Mouse (Mus musculus) lung, embryonic 16.5 days (tissue): ENCODE results near the gene Adcy7. TPM values are rescaled to one million over a fixed set of nuclear protein-coding genes. Genes with fewer than 3 reads are reported as not detected.

Experiments used
- ATAC-seq: fragments of 200-750 bp; cut with Nextera tagmentation; 2 replicates; pipeline ENCODE4 v1.8.0; 2017; ENCODE audit warnings: low read depth, mild to moderate bottlenecking, moderate library complexity
- H3K27ac ChIP-seq: fragments of 300-500 bp; sonication (generic); 2 replicates; pipeline ENCODE4 v1.5.1; 2014; ENCODE audit warnings: mild to moderate bottlenecking, control low read depth, low read length
- H3K27me3 ChIP-seq: fragments of 300-500 bp; sonication (generic); 2 replicates; pipeline ENCODE4 v1.6.1; 2014; ENCODE audit warnings: low read depth, low read length, mixed read lengths; ENCODE audit not compliant: control insufficient read depth, insufficient read depth
- H3K36me3 ChIP-seq: fragments of 300-500 bp; sonication (generic); 2 replicates; pipeline ENCODE4 v1.6.1; 2014; ENCODE audit warnings: low read length; ENCODE audit not compliant: control insufficient read depth, insufficient read depth
- H3K4me1 ChIP-seq: fragments of 300-500 bp; sonication (generic); replicated peaks from 2 replicates; pipeline ENCODE4 v1.6.1; 2014; ENCODE audit warnings: low read length, mixed read lengths; ENCODE audit not compliant: control insufficient read depth, insufficient read depth
- H3K4me2 ChIP-seq: fragments of 300-500 bp; sonication (generic); 2 replicates; pipeline ENCODE4 v1.6.1; 2014; ENCODE audit warnings: low read depth, low read length, control low read depth
- H3K4me3 ChIP-seq: fragments of 300-500 bp; sonication (generic); 2 replicates; pipeline ENCODE4 v1.5.1; 2014; ENCODE audit warnings: mild to moderate bottlenecking, low read length, control low read depth
- H3K9ac ChIP-seq: fragments of 300-500 bp; sonication (generic); 2 replicates; pipeline ENCODE4 v1.6.1; 2014; ENCODE audit warnings: low read length, control low read depth
- H3K9me3 ChIP-seq: fragments of 300-500 bp; sonication (generic); 2 replicates; pipeline ENCODE4 v1.6.1; 2016; ENCODE audit warnings: low read length; ENCODE audit not compliant: control insufficient read depth
- WGBS: fragments of 180-500 bp; shearing (Covaris S2); extraction: QIAGEN DNeasy Blood & Tissue Kit; methylation state at CpG from one replicate; pipeline ENCODE4 v1.1.7; 2014; 5-methylcytosine and 5-hydroxymethylcytosine counted together
- polyA plus RNA-seq: library from polyadenylated mRNA; unstranded; fragments of >200 nt; fragmentation: Nextera tagmentation; extraction: Ambion mirVana; gene quantifications from 2 replicates; pipeline ENCODE4 v1.2.1, GENCODE M21; 2015

The Adcy7 gene
- 13.4 and 15.0 TPM in 2 replicates for polyA plus RNA-seq

DNA sequence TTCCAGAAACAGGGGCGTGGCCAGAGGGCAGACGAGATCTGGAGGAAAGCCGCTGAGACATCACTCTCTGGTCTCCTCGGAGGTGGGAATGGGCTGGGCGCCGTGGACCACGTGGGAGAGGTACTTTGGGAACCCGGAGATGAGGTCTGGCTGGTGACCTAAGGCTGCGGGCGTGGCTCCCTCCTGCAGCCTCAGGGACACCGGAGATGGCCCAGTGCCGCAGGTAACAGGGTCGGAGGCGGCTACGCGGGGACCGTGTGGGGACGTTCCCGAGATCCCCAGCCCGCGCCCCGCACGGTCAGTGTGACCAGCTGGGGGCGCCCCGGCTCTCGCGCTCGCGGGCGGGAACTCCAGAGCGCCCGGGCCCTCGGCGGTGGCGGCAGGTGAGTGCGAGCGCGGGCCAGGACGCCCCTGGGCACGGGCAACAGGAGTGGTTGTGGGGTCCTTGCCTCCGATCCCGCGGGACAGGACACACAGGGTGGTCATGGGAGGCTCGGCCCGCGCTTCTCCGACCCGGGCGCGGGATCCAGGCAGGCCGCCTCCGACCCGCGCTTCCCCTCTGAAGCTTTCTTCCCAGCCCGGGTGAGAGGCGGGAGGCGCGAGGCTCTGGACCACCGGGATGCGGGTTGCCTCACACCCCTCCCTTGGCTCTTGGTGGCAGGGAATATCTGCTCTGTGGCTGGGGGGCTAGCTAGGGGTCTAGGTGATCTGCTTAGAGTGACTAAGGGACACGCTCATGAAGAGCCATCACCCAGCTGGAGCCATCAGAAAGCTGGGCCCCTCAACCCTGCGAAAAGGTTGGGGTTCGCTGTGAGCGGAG is at the start of gene Adcy7:
Adcy7 (plus strand) TSS at position 173 of the 820 bp plus-strand sequence.
- no peaks in the 10 kb centered on the region for H3K9me3 ChIP-seq
- peaks cover 15% of the 10 kb centered on the region for H3K4me1 ChIP-seq
- H3K27ac ChIP-seq: no peak within 1 kb of the TSS
- H3K4me2 ChIP-seq: peak within 1 kb of the TSS; percentile 91
- peak; percentile 74 for ATAC-seq
- peak within 1 kb of the TSS; percentile 56 for H3K4me3 ChIP-seq
- H3K9ac ChIP-seq: peak within 1 kb of the TSS; percentile 70
- WGBS: 3% methylated on average over 63 of the region's 64 CpGs
- peaks cover 3% of the 10 kb centered on the region; the same call in 1 of the 2 replicates for H3K27me3 ChIP-seq
- H3K36me3 ChIP-seq: no peaks in the 10 kb centered on the region

DNA sequence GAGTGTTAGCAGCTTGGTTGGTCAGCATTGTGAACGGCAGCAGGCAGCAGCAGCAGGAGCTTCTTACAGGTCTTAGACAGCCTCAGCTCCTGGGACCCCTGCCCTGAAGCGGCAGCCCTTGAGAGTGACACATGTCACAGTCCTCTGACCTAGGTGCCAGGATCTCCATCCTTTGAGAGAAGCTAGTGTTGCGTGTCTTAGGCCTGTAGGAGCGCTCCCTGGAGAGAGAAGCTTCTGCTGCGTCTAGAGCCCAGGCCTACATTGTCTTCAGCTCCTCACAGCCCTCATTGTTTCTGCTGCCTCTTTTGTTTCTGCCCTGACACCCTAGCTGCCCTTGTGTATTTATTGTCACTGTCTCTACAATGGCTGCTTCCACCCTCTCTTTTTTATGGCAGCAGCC is 46.8 kb upstream of the Adcy7 start:
- no peaks in the 10 kb centered on the region for H3K27me3 ChIP-seq
- H3K4me3 ChIP-seq: no peak overlapping the region
- WGBS: 78% methylated on average over 5 of the region's 5 CpGs
- H3K4me2 ChIP-seq: no peak overlapping the region
- no peak overlapping the region for H3K27ac ChIP-seq
- no peaks in the 10 kb centered on the region for H3K36me3 ChIP-seq
- no peak overlapping the region for H3K9ac ChIP-seq
- peaks cover 18% of the 10 kb centered on the region for H3K4me1 ChIP-seq
- ATAC-seq: no peak
- H3K9me3 ChIP-seq: no peaks in the 10 kb centered on the region

DNA sequence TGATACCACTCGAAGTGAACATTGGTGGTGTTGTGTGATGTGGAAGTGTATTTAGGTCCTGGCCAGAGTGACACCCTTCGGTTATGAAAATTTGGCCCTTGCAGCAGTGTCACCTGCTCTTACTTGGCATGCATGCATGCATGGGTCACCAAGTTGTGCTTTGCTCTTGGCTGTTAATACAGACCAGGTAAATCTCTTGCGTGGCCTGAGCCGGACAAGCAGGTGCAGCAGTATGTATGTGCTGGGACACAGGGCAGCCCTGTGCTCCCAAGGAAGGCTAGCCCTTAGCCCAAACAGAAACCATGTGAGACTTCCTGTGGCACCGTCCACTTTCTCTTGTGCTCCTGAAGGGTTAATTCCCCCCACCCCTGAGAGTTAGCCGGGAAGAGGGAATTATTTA is 44.4 kb upstream of the Adcy7 start:
- no peaks in the 10 kb centered on the region for H3K36me3 ChIP-seq
- no peak for ATAC-seq
- H3K9me3 ChIP-seq: no peaks in the 10 kb centered on the region
- no peak overlapping the region for H3K27ac ChIP-seq
- H3K4me2 ChIP-seq: no peak overlapping the region
- peaks cover 15% of the 10 kb centered on the region for H3K4me1 ChIP-seq
- no peak overlapping the region for H3K4me3 ChIP-seq
- 55% methylated on average over 6 of the region's 6 CpGs for WGBS
- H3K9ac ChIP-seq: no peak overlapping the region
- no peaks in the 10 kb centered on the region for H3K27me3 ChIP-seq

DNA sequence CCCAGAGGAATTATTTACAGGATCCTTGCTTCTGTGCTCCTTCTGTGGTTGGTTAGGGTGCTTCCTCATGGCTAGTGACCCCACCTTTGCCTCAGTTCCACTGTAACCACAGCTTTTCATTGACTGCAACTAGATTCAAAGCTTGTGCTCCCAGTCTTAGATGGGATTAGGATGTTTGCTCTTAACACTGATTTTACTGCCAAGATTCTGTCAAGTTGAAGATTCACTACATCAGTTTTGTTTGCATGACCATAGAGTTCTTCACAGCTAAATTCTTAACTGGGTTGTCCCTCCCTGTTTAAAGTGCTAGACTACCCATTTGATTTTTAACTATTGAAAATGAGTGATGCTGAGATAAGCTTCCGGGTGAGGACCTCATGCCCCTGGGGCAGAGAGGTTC is 43.9 kb upstream of the Adcy7 start:
- Histone ChIP-seq H3K9me3 (no peaks in the 10 kb centered on the region), H3K4me2 (no peak overlapping the region), H3K36me3 (no peaks in the 10 kb centered on the region), H3K27me3 (no peaks in the 10 kb centered on the region), H3K9ac (no peak overlapping the region), H3K27ac (no peak overlapping the region), H3K4me3 (no peak overlapping the region), H3K4me1 (peaks cover 15% of the 10 kb centered on the region)
- 0 out of 2 replicates have a peak, but pooled peaks have one; percentile 26 for ATAC-seq
- WGBS: 31% methylated on average over 1 of the region's 1 CpGs

DNA sequence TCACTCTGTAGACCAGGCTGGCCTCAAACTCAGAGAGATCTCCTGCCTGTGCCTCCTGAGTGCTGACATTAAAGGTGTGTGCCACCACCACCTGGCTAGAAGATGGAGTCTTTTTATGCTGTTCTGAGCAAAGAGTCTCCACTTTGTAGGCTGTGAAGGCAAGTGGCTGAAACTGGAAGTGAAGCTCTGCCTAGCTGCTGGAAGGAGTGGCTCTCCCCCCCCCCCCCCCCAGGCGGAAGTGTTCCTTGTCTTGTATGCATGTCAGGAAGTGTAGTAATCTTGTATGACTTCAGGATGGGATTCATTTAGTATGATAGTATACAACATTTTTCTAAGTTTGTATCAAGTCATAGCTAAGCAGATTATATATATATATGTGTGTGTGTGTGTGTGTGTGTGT is 43.4 kb upstream of the Adcy7 start:
- no peaks in the 10 kb centered on the region for H3K36me3 ChIP-seq
- H3K9ac ChIP-seq: no peak overlapping the region
- peaks cover 15% of the 10 kb centered on the region for H3K4me1 ChIP-seq
- H3K4me3 ChIP-seq: no peak overlapping the region
- H3K27ac ChIP-seq: no peak overlapping the region
- no peaks in the 10 kb centered on the region for H3K9me3 ChIP-seq
- H3K27me3 ChIP-seq: no peaks in the 10 kb centered on the region
- ATAC-seq: peak; percentile 26; the same call in 1 of the 2 replicates
- WGBS: no CpG with 5 or more reads among the region's 1 CpGs
- H3K4me2 ChIP-seq: no peak overlapping the region

DNA sequence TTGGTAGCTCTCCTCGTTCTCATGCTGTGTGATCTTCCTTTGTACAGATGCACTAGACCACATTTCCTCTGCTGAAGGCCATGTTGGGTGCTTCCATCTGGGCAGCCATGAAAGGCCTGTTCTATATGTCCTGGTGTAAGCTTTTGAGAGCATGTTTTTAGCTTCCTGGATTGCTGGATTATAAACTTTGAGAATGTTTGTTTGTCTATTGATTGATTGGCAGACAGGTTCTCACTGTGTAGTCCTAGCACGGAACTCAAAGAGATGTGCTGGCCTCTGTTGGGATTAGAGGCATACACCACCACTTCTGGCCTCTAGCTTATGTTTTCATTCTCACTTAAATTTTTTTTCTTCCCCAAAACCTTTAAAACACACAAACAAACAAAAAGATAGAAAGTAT is 35.5 kb upstream of the Adcy7 start:
- no peak overlapping the region for H3K9ac ChIP-seq
- H3K27ac ChIP-seq: no peak overlapping the region
- H3K36me3 ChIP-seq: no peaks in the 10 kb centered on the region
- no peak overlapping the region for H3K4me2 ChIP-seq
- 0 out of 2 replicates have a peak, but pooled peaks cover 3% of the 10 kb centered on the region for H3K4me1 ChIP-seq
- ATAC-seq: no peak
- WGBS: 75% methylated on average over 2 of the region's 2 CpGs
- H3K9me3 ChIP-seq: no peaks in the 10 kb centered on the region
- H3K27me3 ChIP-seq: no peaks in the 10 kb centered on the region
- no peak overlapping the region for H3K4me3 ChIP-seq

DNA sequence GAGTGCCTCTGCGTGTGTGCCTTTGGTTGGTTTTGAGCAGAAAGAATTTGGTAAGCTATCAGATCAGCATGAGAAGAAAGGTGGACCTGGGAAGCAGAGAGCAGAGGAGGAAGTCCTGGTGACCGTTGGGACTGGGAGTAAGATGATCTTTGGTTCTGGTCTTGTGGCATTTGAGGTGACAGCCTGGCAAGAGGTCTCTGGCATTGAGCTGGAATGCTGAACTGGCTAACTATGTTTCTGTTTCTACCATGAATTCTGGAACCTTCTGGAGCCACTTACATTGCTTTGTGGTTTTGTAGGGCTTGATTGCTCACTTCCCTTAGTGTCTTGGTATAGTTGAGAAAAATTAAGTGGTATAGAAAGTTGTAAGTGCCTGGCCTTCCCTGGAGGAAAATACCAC is 34.6 kb upstream of the Adcy7 start:
- ATAC-seq: no peak
- Histone ChIP-seq H3K27me3 (no peaks in the 10 kb centered on the region), H3K27ac (no peak overlapping the region), H3K4me1 (0 out of 2 replicates have a peak, but pooled peaks cover 2% of the 10 kb centered on the region), H3K4me3 (no peak overlapping the region), H3K9me3 (no peaks in the 10 kb centered on the region), H3K9ac (no peak overlapping the region), H3K4me2 (no peak overlapping the region), H3K36me3 (no peaks in the 10 kb centered on the region)
- 69% methylated on average over 2 of the region's 2 CpGs for WGBS

DNA sequence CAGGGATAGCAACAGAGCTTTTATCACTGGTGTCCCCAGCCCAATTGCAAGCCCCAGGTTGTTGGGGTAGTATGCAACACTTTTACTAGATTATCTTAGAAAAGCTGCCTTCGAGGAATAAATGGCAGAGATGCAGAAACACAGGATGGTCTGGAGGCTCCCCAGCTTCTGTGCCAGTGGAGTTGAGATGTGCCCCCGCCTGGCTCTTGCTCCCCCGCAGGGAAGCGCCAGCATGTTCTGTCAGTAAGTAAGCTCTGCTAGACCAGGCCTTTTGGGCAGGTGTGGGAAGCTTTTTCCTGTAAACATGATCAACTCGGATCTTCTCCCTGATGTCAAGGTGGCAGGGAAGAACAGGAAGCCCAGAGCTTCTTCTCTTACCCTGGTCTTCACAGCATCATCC is 32.9 kb upstream of the Adcy7 start:
- Histone ChIP-seq H3K27me3 (no peaks in the 10 kb centered on the region), H3K9ac (no peak overlapping the region), H3K4me3 (no peak overlapping the region), H3K4me2 (no peak overlapping the region), H3K27ac (no peak overlapping the region), H3K4me1 (no peaks in the 10 kb centered on the region), H3K9me3 (no peaks in the 10 kb centered on the region), H3K36me3 (no peaks in the 10 kb centered on the region)
- WGBS: 80% methylated on average over 5 of the region's 5 CpGs
- no peak for ATAC-seq

DNA sequence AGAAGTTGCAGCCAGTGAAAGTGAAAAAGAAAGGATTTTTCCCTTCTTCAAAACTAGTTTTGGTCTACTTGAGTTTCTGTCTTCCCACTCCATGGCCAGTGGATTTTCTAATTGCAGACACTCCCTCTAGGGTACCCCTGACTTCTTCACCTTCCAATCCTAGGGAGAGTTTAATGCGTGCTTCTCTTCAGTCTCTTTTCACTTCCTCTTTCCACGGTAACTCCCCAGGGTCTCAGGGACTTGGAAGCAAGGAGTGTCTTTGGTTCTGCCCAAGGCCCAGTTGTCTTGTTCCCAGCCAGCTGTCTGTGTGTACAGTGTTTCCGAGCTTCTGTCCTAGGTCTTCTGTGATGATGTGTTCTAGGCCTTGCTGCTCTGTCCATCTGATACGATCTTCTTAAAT is 30.3 kb upstream of the Adcy7 start:
- Histone ChIP-seq H3K4me2 (no peak overlapping the region), H3K4me3 (no peak overlapping the region), H3K27ac (no peak overlapping the region), H3K27me3 (no peaks in the 10 kb centered on the region), H3K9ac (no peak overlapping the region), H3K36me3 (0 out of 2 replicates have a peak, but pooled peaks cover 3% of the 10 kb centered on the region), H3K4me1 (no peaks in the 10 kb centered on the region), H3K9me3 (no peaks in the 10 kb centered on the region)
- WGBS: 85% methylated on average over 4 of the region's 4 CpGs
- no peak for ATAC-seq
